Mouse (Mus musculus): ENCODE measurements around the gene Gm12830. TPM values are rescaled to one million over a fixed set of nuclear protein-coding genes. Genes with fewer than 3 reads are reported as not detected.

Gm12830 gene
- polyA plus RNA-seq, 1 experiment from 2014 or later, result not detected

- Histone ChIP-seq H3K9me3 (replicated peaks) (no peaks in the 10 kb centered on the region), H3K4me1 (peaks cover 26% of the 10 kb centered on the region), H3K9ac (no peak overlapping the region), H3K4me3 (no peak overlapping the region), H3K27ac (no peak overlapping the region), H3K27me3 (peaks cover 100% of the 10 kb centered on the region), H3K36me3 (ENCODE audit: poor library complexity, severe bottlenecking) (no peaks in the 10 kb centered on the region), H3K4me2 (no peak overlapping the region)
- 3% methylated on average over 11 of the region's 11 CpGs for WGBS
- no peak for ATAC-seq
Measured at GRCm38 (mm10) chr4:114903422-114903782, 81.9 kb downstream of the Gm12830 start.

DNA sequence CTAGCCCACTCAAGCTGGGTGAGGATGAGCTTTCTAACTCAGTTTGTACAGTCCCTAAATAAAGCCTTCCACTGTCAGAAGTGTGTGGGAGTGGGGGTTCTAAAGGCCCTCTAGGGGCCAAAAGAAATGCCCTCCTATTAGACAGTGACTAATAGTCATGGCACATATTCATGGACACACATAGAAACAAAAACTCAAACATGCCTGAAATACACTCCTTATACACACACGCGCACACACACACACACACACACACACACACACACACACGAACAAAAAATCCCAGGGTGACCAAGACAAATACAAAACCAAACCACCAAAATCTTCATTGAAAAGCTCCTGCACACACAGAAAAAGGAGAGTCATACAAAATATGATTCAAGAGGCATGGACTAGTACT is 84.0 kb downstream of the Gm12830 start:
- ATAC-seq, result no peak
- no peak overlapping the region for H3K4me2 ChIP-seq
- H3K27ac ChIP-seq, result no peak overlapping the region
- no peak overlapping the region for H3K9ac ChIP-seq
- WGBS, result 39% methylated on average over 3 of the region's 3 CpGs
- H3K27me3 ChIP-seq, result peaks cover 100% of the 10 kb centered on the region
- no peak overlapping the region for H3K4me3 ChIP-seq
- H3K4me1 ChIP-seq, result peaks cover 38% of the 10 kb centered on the region
- no peaks in the 10 kb centered on the region for H3K9me3 ChIP-seq (replicated peaks)
- no peaks in the 10 kb centered on the region for H3K36me3 ChIP-seq (ENCODE audit: poor library complexity, severe bottlenecking)

Other genes with a start within 250 kb of the Gm12830 start
- 0.22 and 0.30 TPM in 2 replicates for gene Foxd2, start 87.2 kb downstream of the Gm12830 start, polyA plus RNA-seq (2015; fragmentation: Nextera tagmentation; extraction: Ambion mirVana)
- not detected in 2 replicates for gene Foxe3, start 104.3 kb downstream of the Gm12830 start, polyA plus RNA-seq (2015; fragmentation: Nextera tagmentation; extraction: Ambion mirVana)
- 119 and 133 TPM in 2 replicates for gene Cmpk1, start 165.5 kb downstream of the Gm12830 start, polyA plus RNA-seq (2015; fragmentation: Nextera tagmentation; extraction: Ambion mirVana)
- 12.6 and 12.8 TPM in 2 replicates for gene Stil, start 178.4 kb downstream of the Gm12830 start, polyA plus RNA-seq (2015; fragmentation: Nextera tagmentation; extraction: Ambion mirVana)
- gene Tal1, start 234.7 kb downstream of the Gm12830 start, polyA plus RNA-seq (2015; fragmentation: Nextera tagmentation; extraction: Ambion mirVana), result 0.81 and 0.88 TPM in 2 replicates

Measured in forebrain, embryonic 13.5 days (tissue).